Mouse (Mus musculus): ENCODE results near the gene Nploc4.

GRCm38 (mm10) chr11:120395661-120396060, 41.8 kb downstream of the Nploc4 start:
- TF ChIP-seq GATA1 (IDR thresholded peaks at IDR 0.05; ENCODE audit: low read length) (no peak), TAL1 (IDR thresholded peaks at IDR 0.05; ENCODE audit: low read length) (no peak)
